Mouse (Mus musculus) layer of hippocampus, postnatal 25 days (tissue): Measurements from ENCODE around the gene Slc10a7. TPM values are rescaled to one million over a fixed set of nuclear protein-coding genes. Genes with fewer than 3 reads are reported as not detected.

ENCODE experiments used
- DNase-seq, 2 experiments: peaks; one replicate each; pipeline ENCODE4 v3.0.0; 2022; ENCODE audit warnings: mixed read lengths in 2 of 2, low spot score in 1 of 2; ENCODE audit errors: extremely low spot score in 1 of 2
- total RNA-seq, 2 experiments: library from RNA; stranded (reverse); gene quantifications; 2 replicates each; pipeline ENCODE4 v1.2.3; 2021

Gene Slc10a7
- total RNA-seq, 2 experiments from 2014 or later: 5.7 to 6.1 TPM

GRCm38 (mm10) chr8:78611019-78611418 is 101.9 kb downstream of the Slc10a7 start:
- DNase-seq: no peak

- DNase-seq: no peak
Observed at GRCm38 (mm10) chr8:78622362-78622761, 113.2 kb downstream of the Slc10a7 start.

DNA sequence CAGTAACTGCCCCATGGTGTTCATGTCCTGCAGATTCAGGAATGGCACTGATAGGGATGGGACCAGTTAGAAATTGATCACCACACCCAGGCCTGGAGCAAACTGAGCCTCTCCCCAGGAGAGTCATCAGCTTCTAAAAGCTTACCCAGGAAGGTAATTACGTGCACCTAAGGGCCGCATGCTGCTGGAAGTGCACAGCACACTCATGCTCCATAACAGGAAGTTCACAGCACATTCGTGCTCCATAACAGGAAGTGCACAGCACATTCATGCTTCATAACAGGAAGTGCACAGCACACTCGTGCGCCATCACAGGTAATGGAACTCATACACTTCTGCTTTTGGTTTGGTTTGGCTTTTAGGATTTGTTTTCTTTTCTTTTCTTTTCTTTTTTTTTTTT is 114.8 kb downstream of the Slc10a7 start:
- no peak for DNase-seq

GRCm38 (mm10) chr8:78624738-78625442 is 115.7 kb downstream of the Slc10a7 start:
- no peak for DNase-seq

DNA sequence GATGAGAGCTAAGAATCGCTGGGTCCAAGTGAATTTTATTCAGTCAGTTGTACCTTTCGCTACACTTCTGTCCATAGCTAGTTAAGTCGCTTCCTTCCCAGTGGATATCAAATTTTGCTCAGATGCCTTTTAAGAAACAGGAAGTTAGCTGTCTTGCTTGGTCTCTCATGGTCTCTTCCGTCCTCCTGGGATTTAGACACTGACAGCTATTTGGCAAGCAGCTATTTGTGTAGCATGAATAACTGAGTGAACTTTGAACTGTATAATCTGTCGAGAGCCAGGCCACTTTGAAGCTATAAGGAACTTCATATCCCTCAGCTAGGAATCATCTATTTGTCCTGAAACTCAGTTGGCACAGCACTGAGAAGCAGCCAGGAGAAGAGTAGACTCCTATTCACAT is 117.5 kb downstream of the Slc10a7 start:
- no peak for DNase-seq

DNA sequence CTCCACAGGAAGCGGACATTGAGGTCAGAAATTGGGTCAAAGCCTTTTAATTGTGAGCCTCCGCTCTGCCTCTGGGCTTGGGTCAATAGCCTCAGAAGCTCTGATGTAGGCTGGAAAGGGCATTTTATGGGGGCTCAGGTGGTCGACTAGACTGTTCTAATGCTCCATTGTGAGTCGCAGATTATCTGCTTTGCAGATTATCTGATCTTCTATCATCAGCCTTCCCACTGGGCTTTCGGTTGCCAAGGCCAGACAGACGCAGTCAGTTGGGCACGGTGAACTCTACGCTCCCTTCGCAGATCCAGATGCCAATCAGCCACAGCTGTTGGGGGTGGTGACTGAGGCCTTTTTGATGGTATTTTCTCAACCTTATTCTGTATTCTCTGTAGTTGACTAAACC is 118.6 kb downstream of the Slc10a7 start:
- no peak for DNase-seq

DNA sequence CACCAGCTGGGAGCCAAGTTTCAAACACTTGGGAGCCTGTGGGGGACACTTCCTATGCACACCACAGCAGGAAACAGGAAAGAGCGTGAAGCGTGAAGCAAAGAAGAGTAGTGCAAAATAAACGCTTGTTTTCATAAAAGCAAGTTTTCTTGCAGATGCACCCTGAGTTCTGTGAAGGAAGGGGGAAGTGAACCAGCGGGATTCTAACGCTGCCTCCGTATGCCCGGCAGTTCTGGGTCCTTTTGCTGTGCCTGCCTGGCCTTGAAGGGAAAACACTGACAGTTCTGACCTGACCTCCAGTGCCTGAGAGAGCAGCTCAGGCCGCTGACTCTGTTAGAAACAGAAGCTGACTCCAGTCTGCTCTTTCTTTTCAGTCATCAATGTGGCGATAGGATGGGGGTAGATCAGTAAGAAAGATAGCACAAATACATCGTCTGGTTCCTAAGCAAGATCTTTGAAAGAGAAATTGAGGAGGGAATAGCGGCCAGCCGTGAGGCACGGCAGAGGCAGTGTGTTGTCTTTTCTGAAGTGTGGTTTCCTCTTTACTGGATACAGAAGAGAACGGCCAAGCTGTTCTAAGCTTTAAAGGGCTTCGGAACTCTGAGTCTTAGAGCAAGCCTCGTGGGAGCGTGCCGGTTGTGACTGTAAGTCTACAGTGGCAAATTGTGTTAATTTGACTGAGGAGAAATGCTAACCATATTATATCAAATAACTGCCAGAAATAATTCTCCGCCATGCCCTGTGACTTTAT is 121.4 kb downstream of the Slc10a7 start:
- DNase-seq: no peak

GRCm38 (mm10) chr8:78633012-78633411 is 123.9 kb downstream of the Slc10a7 start:
- no peak for DNase-seq

GRCm38 (mm10) chr8:78634018-78634417 is 124.9 kb downstream of the Slc10a7 start:
- no peak for DNase-seq

GRCm38 (mm10) chr8:78634523-78635240 is 125.5 kb downstream of the Slc10a7 start:
- DNase-seq: no peak

- no peak for DNase-seq
Observed at GRCm38 (mm10) chr8:78635241-78635771, 126.2 kb downstream of the Slc10a7 start.

DNA sequence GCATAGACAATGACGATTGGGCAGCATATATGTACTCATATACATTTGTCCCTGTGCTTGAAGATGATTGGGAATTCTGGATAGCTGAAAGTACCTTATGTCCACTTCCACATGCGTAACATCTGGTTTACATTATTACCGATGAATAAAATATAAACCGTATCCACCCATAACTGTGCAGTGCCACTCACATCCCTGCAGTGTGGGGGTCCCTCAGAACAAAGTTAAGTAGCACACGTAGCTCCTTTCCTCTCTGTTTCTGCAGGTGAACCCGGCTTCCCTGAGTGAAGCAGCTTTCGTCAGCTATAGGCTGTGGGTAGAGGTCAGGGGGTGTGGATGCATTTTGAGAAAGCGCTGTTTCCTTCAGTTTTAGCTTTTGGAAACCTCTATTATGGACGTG is 132.8 kb downstream of the Slc10a7 start:
- no peak for DNase-seq

DNA sequence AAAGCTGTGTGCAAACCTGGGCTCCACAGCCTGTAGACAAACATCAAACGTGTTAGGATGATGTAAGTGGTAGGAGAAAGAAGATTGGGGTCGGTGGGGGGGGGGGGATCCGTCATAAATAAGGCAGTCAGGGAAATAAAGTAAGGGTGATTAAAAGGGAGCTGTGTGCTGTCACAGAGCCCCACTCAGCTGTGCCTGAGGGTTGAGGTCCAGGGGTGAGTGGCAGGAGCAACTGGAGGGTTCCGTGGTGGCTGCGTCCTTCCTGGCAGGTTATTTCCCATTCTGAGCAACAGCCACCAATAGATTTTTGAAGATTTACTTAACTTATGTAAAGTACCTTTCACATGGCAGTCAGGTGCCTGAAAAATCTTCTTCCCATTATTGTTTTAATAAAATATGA is 133.2 kb downstream of the Slc10a7 start:
- DNase-seq: no peak

DNA sequence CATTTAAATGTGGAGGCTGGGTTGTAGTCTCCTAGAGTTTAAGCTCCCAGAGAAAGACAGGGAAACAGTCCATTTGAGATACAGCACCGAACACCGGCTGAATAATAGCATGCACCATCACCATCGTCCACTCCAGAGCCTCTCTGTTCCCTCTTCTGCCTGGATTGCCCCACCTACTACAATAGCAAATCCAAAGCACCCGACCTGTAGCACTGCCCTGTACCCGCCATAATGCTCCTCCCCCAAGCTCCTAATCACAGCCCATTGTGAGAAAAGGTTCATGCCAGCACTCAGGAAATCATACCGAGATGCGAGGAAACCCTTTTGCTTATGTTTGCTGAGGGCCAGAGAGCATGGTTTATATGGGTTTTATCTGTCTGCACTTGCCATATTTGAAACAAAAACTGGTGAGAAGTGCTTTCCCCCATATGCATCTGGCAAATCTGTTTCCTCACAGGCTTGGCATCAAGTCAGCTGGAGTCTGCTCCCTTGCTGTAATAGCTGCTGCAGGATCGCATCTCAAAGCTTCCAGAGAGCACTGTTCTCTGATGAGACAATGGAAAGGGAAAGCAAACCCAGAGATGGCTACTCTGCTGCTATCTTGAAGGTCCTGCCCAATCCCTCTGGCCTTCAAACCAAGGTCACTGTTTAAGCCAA is 138.0 kb downstream of the Slc10a7 start:
- DNase-seq: peak; percentile 14 to 27

DNA sequence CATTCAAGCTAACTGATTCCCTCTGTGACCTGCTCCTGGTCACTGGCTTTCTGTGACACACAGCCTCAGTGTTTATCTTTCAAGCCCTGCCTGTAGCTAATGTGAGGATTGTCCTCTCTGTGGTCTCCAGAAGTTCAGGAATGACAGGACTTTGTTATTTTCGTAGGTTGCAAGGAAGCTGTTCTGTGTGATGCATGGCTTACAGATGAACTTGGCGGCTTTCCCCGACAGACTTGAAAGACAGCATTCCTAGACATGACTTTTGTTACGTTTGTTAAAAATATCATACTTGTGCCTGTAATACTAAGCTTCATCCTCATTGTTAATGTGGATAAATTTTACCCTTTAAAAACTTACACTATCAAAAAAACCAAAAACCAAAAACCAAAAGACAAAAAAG is 138.7 kb downstream of the Slc10a7 start:
- no peak for DNase-seq

- DNase-seq: peak; percentile 38 to 84
Observed at GRCm38 (mm10) chr8:78648918-78649317, 139.8 kb downstream of the Slc10a7 start.

- no peak for DNase-seq
Observed at GRCm38 (mm10) chr8:78651670-78652069, 142.5 kb downstream of the Slc10a7 start.

DNA sequence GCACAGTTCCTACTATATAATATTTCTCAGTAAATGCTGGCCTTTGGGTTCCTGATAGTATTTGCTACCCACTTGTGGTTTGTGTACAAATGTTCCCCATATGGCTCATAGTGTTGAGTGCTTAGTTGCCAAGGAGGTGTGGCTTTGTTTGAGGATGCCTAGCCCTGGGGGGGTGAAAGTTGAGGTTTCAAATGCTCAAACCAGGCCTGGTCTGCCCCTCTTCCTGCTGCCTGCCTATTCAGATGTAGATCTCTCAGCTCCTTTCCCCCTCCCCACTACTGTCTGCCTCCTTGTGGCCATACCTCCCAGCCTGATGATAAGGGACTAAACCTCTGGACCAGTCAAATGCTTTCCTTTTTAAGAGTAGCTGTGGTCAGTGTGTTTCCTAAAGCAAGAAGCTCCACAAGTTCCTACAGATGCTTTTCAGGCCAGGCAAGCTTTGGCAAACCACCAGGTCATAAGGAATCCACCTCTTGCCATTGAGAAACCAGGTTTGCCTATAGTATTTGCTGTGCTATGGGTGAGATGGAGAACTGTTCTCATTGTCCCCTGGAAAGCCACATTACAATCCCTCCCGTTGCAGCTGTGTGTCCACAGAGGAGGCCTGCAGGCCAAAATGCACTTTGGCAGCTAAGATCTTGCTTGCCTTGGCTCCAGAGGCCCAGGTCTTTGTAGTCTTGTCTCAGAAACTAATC is 146.4 kb downstream of the Slc10a7 start:
- DNase-seq: no peak

DNA sequence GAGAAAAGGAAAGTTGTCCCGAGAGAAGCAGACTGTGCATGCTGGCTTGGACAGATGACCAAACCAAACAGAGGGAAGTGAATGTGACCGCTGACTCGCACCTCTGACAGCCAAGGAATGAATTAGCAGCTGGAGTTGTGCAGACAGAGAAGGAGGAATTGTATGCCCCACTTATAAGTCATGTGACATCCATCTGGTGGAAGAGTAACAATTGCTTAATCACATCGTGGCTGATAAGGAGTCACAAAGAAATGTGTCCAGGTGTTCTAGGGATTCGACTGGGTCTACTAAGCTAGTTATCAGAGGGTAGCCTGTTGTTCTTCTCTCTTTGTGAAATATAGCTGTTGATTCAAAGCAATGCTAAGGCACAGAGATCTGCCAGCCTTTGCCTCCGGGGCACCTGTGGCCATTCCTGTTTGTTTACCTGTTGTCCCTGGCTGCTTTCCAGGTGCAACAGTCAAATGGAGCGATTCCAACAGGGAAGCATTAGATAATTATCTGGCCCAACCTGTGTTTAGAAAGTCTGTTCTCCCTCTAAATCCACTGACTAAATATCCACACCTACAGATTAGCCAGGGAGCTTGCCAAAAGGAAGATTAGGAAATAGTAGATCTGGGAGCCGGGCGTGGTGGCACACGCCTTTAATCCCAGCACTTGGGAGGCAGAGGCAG is 147.7 kb downstream of the Slc10a7 start:
- DNase-seq: no peak
